Mouse (Mus musculus): ENCODE measurements around the gene Nkx2-5.

DNA sequence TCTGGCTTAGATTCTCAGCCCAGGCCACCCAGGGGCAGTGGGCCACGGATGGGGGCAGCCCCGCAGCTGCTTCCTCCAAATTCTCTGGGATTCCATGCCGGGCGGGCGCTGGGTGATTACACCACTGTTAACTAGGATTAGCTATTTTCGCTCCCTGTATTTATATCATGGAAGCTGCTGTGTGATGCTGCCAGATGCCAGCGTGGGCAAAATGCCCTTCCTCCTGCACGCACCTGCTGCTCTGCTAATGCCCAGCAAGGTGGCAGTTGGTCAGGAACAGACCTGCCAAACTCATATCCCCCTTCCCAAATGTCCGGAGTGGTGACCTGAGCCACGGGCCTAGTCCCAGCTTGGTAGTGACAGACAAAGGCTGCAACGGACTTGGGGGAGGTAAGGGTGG, 29.7 kb upstream of the Nkx2-5 start:
- TF ChIP-seq CTCF (IDR thresholded peaks at IDR 0.05; ENCODE audit: borderline replicate concordance, insufficient read depth, low read length) (no peak), POLR2A (IDR thresholded peaks at IDR 0.05; ENCODE audit: low read depth, low read length) (no peak)

All from embryonic fibroblast, embryonic 13.5 days (primary cell).